Mouse (Mus musculus): ENCODE data around the gene Dis3l2.

DNA sequence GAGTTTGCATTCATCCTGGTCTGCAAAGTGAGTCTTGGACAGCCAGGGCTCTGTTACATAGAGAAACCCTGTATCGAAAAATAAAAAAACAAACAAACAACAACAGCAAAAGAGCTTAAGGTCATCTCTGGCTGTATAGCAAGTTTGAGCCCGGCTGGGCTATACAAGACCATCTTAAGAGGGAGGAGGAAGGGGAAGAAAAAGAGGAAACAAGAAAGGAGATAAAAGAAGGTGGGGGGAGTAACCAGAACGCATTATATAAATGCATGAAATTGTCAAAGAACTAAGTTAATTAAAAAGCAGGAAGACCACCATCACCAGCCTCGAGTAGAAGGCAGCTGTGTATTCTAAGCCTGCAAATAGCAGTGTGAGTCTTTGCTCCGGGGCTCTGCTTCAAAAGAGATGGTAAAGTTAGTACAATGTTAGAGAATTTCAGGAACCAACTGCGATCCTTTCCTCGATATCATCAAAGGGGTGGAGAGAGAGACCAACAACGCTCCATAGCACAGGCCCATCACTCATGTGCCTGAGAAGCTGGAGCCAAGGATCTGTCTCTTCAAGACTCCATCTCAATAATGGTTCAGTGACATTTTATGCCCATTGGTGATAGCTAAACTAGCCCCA lies 355.5 kb downstream of the Dis3l2 start:
- TF ChIP-seq CTCF (IDR thresholded peaks at IDR 0.05; ENCODE audit: low read depth) (no peak), EP300 (IDR thresholded peaks at IDR 0.05; ENCODE audit: low read depth) (no peak)
